Mouse (Mus musculus) MEL-GATA-1-ER (cell line): ENCODE results near the gene Mpv17l.
"Not testable (repeated sequence)": the region's sequence is repeated elsewhere in the genome, so short reads cannot be mapped to it uniquely, and the experiment has no call there.

Experiments
- DNase-seq: peaks from one replicate; pipeline ENCODE4 v3.0.0-alpha.2; 2012; ENCODE audit warnings: low read depth; ENCODE audit errors: extremely low read depth

Gene Mpv17l

GRCm38 (mm10) chr16:13927456-13928075 lies 24.6 kb downstream of the Mpv17l start:
- no peak for DNase-seq

GRCm38 (mm10) chr16:13940139-13940846 lies 37.3 kb downstream of the Mpv17l start:
- no peak for DNase-seq

GRCm38 (mm10) chr16:13940847-13941395 lies 38.0 kb downstream of the Mpv17l start:
- no peak for DNase-seq

- DNase-seq, result peak; percentile 44
These were observed 41.2 kb downstream of the Mpv17l start for GRCm38 (mm10) chr16:13944178-13944577.

DNA sequence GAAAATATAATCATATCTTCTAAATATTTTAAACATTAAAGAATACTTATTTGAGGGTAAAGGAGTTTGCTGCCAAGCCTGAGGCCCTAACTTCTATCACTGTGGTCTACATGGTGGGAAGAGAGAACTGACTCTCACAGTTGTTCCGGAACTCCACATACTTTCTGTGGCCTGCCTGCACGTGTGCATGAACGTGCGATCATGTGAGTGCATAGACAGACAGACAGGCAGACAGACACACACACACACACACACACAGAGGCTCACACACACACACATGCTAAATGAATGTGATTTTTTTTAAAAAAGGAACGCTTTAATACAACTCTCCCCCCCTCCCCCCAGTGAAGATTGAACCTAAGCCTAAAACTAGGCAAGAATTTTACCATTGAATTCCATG lies 41.8 kb downstream of the Mpv17l start:
- no peak for DNase-seq

GRCm38 (mm10) chr16:13945153-13945552 lies 42.2 kb downstream of the Mpv17l start:
- no peak for DNase-seq

DNA sequence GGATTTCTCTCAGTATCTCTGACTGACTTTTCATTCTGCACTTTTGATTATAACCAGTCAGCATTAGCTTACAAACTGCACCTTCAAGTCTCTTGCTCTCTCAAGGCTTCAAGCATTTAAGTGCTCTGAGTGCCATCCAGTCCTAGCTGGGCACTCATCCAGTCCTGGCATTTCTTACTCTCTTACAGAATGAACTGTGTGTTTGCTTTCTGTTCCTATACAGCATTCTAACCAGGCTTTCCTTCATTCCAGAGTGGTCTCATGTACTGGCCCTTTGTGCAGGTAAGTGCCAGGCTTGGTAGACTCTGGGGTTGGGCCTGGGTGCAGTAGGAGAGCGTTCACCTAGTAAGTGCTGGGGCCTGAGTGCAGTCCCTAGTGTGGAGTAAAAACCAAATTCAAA lies 43.3 kb downstream of the Mpv17l start:
- no peak for DNase-seq

GRCm38 (mm10) chr16:13951245-13951644 lies 48.3 kb downstream of the Mpv17l start:
- DNase-seq, result no peak

- no peak for DNase-seq
These were observed 59.1 kb downstream of the Mpv17l start for GRCm38 (mm10) chr16:13962053-13962452.

DNA sequence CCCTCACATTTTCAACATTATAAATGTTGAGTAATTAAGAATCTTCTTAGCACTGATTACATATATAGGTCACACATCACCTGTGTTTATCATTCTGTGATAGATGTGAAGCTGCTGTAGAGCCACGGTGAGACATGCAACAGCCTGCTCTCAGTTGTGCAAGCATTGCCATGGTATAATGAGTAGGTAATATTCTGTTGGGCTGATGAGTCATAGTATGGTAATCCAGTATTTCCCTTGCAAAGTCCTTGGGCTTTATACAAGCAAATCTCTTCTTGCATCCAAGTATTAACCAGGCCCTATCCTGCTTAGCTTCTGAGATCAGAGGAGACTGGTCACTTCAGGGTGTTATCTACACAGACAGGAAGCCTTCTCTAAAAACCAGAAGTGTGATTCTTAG lies 66.1 kb downstream of the Mpv17l start:
- peak; percentile 2 for DNase-seq

DNA sequence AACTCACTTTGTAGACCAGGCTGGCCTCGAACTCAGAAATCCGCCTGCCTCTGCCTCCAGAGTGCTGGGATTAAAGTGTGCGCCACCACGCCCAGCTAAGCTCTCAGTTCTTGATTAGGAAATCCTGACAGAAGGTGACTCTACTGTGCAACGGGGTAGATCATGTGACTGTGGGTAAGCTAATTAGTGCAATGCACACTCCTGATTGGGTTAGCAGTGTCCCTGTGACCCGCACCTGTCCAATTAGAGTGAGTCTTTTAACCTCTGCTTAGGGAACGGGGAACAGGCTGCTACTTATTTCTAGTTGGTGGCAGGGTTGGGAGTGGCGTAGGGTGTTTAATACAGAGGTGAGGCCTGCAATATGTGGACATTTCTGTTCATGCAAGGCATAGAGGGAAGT lies 69.1 kb downstream of the Mpv17l start:
- DNase-seq, result no peak

DNA sequence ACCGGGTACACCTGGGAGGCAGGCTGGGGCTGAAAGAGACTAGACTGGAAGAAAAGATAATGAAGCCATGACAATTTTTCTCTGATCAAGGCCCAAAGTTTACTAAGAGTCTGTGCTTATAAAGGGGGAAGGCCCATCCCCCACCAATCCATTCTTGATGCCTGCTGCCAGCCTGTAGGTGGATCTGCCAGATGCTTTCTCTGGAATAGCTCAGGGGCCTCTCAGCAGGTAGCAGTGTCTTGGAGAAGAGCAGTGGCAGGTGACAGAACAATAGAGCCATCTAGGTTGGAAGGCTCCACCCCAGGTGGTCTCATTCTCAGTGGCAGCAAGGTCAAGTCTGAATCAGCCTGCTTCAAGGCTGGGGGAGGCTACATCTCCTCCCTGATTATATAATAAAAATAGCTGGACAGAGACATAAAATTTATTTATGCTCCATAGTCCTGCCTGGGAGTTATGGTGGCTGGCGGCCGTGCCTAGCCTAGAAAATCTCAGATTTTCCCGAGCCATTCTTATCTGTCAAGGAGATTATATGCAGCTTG lies 73.5 kb downstream of the Mpv17l start:
- not testable (repeated sequence) for DNase-seq

- not testable (repeated sequence) for DNase-seq
These were observed 74.1 kb downstream of the Mpv17l start for GRCm38 (mm10) chr16:13977026-13977425.

- DNase-seq, result not testable (repeated sequence)
These were observed 78.8 kb downstream of the Mpv17l start for GRCm38 (mm10) chr16:13981726-13982125.

DNA sequence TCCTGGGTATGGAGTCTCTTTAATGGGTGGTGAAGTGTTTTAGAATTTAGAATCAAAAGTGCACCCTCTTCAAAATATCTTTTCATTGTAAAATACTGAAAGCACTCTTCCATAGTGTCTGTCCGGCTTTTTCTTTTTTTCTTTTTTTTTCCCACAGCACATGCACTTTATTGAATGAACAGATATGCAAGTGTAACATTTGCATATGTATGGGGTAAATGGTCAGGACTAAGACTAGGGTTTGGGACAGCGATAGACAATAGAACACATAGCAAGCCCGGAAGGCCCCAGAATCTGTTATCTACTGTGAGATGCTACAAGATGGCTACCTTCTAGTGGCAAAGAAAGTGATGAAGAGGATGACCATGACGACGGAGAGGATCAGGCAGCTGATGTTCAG lies 80.2 kb downstream of the Mpv17l start:
- DNase-seq, result no peak

DNA sequence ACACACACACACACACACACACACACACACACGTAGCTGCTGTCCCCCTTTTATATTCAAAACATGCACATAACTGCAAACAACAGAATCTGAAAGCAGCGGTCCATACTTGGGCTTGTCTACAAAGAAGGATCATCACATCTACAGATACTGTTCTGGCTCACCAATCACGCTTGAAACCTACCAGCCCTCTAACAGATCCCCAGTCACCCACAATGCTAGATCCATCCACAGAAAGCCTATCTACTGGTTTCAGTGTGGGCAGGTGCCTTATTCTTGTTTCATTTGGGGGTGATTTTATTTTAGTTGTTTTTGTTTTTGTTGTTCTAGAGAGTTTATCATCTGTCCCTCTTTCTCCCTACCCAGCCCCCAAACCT lies 83.2 kb downstream of the Mpv17l start:
- no peak for DNase-seq

GRCm38 (mm10) chr16:13986574-13987478 lies 83.9 kb downstream of the Mpv17l start, which contains the start of the genes 2900011O08Rik and Ifitm7:
TSS of gene 2900011O08Rik (plus strand) at chr16:13986604.
TSS of gene Ifitm7 (minus strand) at chr16:13986888.
- no peak for DNase-seq

GRCm38 (mm10) chr16:13992518-13993248 lies 89.7 kb downstream of the Mpv17l start:
- no peak for DNase-seq

GRCm38 (mm10) chr16:13994076-13994475 lies 91.1 kb downstream of the Mpv17l start:
- no peak for DNase-seq

GRCm38 (mm10) chr16:13994502-13994901 lies 91.5 kb downstream of the Mpv17l start:
- no peak for DNase-seq
